12 mouse cellular contexts compared by ENCODE assay signal in the genomic region with DNA sequence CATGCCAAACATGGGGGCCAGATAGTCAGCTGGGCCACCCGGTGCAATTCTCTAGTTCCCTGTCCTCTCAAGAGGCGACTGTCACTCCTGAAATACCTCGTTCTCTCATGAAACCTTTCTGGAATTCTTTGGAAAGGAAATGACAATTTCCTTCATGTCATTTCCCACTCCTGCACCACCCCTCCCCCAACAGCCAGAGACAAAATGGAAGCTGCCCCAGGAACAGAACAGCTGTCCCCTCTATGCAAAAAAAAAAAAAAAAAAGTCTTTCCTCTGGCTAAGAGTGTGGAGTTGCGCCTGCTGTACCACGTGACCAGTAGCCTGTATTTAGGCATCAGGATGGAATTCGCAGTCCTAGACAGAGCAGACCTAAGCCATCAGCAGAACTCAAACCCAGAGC. TPM values are rescaled to one million over a fixed set of nuclear protein-coding genes. Genes with fewer than 3 reads are reported as not detected.
A peak's percentile ranks its signal among the peaks of the same experiment; 100 is the strongest.
DNase-seq lines count a peak whose midpoint lies in the region; ATAC-seq and TF ChIP-seq lines count a peak whose summit lies in the region.
"Had no signal": no experiment of that assay in that cellular context is flagged by ENCODE, and none has a peak within 500 bp of the region (broad histone marks: within the 10 kb centered on the region; RNA-seq: fewer than 3 reads in every experiment).

No protein-coding gene starts in this region.

- H3K9ac ChIP-seq in stomach, postnatal 0 days (ENCODE audit: low read length): no peak overlapping the region
- H3K9ac ChIP-seq: midbrain, embryonic 12.5 days; neural tube, embryonic 15.5 days had no signal

- peaks cover 6% of the 10 kb centered on the region for H3K27me3 ChIP-seq in megakaryocyte, embryonic 14.5 days (replicated peaks)
- H3K27me3 ChIP-seq in stomach, postnatal 0 days (ENCODE audit: control insufficient read depth, insufficient read depth, low read length): no peaks in the 10 kb centered on the region
- H3K27me3 ChIP-seq: midbrain, embryonic 12.5 days; neural tube, embryonic 15.5 days had no signal

- no peak overlapping the region for H3K4me2 ChIP-seq in stomach, postnatal 0 days (replicated peaks; ENCODE audit: low read depth)
- H3K4me2 ChIP-seq: midbrain, embryonic 12.5 days; neural tube, embryonic 15.5 days had no signal

- 74% methylated on average over 6 of the region's 6 CpGs for WGBS in stomach, postnatal 0 days

- H3K9me3 ChIP-seq in megakaryocyte, embryonic 14.5 days: no peaks in the 10 kb centered on the region
- no peaks in the 10 kb centered on the region for H3K9me3 ChIP-seq in stomach, postnatal 0 days (ENCODE audit: control insufficient read depth, low read length)
- H3K9me3 ChIP-seq: limb, embryonic 10.5 days; midbrain, embryonic 12.5 days; neural tube, embryonic 15.5 days had no signal

- ATAC-seq in megakaryocyte, adult 5-6 weeks (ENCODE audit: poor library complexity, severe bottlenecking): no peak
- ATAC-seq in stomach, postnatal 0 days (ENCODE audit: low FRiP score, low TSS enrichment): no peak

- no peak for TF ChIP-seq CTCF in stomach, postnatal 0 days (IDR thresholded peaks at IDR 0.05; ENCODE audit: low read depth)

- peaks cover 91% of the 10 kb centered on the region for H3K4me1 ChIP-seq in megakaryocyte, embryonic 14.5 days
- no peaks in the 10 kb centered on the region for H3K4me1 ChIP-seq in stomach, postnatal 0 days (replicated peaks; ENCODE audit: control insufficient read depth, insufficient read depth)
- H3K4me1 ChIP-seq: midbrain, embryonic 12.5 days; neural tube, embryonic 15.5 days had no signal

- peak overlapping the region; percentile 56 for H3K27ac ChIP-seq in stomach, postnatal 0 days (replicated peaks)
- H3K27ac ChIP-seq: limb, embryonic 10.5 days; midbrain, embryonic 12.5 days; neural tube, embryonic 15.5 days had no signal

- DNase-seq in adrenal gland, postnatal 14 days: peak; percentile 41
- no peak for DNase-seq in adrenal gland, adult 18-20 months (ENCODE audit: low spot score in 2 of 2)
- peak; percentile 61 to 69 for DNase-seq in kidney, postnatal 25 days
- DNase-seq in stomach, postnatal 0 days (ENCODE audit: low spot score): no peak
- DNase-seq in right cerebral cortex, postnatal 14 days: no peak
- no peak for DNase-seq in frontal cortex, postnatal 14 days (ENCODE audit: low spot score in 2 of 2)
- DNase-seq: gastrocnemius, postnatal 14 days had no signal

- H3K36me3 ChIP-seq in megakaryocyte, embryonic 14.5 days (replicated peaks; ENCODE audit: low read length): no peaks in the 10 kb centered on the region
- H3K36me3 ChIP-seq in stomach, postnatal 0 days (ENCODE audit: control insufficient read depth, insufficient read depth, low read length): no peaks in the 10 kb centered on the region
- H3K36me3 ChIP-seq: limb, embryonic 10.5 days; midbrain, embryonic 12.5 days; neural tube, embryonic 15.5 days had no signal

- TF ChIP-seq EP300 in stomach, postnatal 0 days (optimal IDR thresholded peaks at IDR 0.05): no peak

- peak overlapping the region; percentile 57 for H3K4me3 ChIP-seq in megakaryocyte, embryonic 14.5 days (replicated peaks)
- no peak overlapping the region for H3K4me3 ChIP-seq in stomach, postnatal 0 days (ENCODE audit: low read depth, low read length)
- H3K4me3 ChIP-seq: limb, embryonic 10.5 days; midbrain, embryonic 12.5 days; neural tube, embryonic 15.5 days had no signal

RNA-seq across cellular contexts. Expression of a gene that starts 34.7 kb away (rescaled TPM):
- total RNA-seq in adrenal gland, postnatal 14 days (2021): 13.9 and 18.0 TPM in 2 replicates
- total RNA-seq in adrenal gland, adult 18-20 months (2021): 10 to 100 TPM in 1 of 2 experiments, 1 to 10 TPM in 1; 9.9 to 14.6 TPM
- polyA plus RNA-seq in megakaryocyte, embryonic 14.5 days (2012; ENCODE audit: insufficient read depth, low replicate concordance): 2.6 and 3.5 TPM in 2 replicates
- 122 and 133 TPM in 2 replicates for total RNA-seq in megakaryocyte, adult 5-6 weeks (2015)
- 40.3 and 45.8 TPM in 2 replicates for total RNA-seq in megakaryocyte, adult 5-6 weeks (2017)
- 4.1 and 4.5 TPM in 2 replicates for polyA plus RNA-seq in stomach, postnatal 0 days (2015; fragmentation: Nextera tagmentation; extraction: Ambion mirVana)

Comparison
In these comparisons a context has a peak if more than half of its experiments do, and no peak if none do; other contexts are left out.
1. DNase-seq: peak in adrenal gland, postnatal 14 days (single experiment) and kidney, postnatal 25 days (2 of 2); none in adrenal gland, adult 18-20 months (0 of 2), stomach, postnatal 0 days (single experiment), right cerebral cortex, postnatal 14 days (single experiment) and frontal cortex, postnatal 14 days (0 of 2).